Mouse (Mus musculus): ENCODE results near the gene Smc1a. TPM values are rescaled to one million over a fixed set of nuclear protein-coding genes. Genes with fewer than 3 reads are reported as not detected.
"Not testable (repeated sequence)": the region's sequence is repeated elsewhere in the genome, so short reads cannot be mapped to it uniquely, and the experiment has no call there.

Smc1a gene
- polyA plus RNA-seq, 1 experiment from 2014 or later, result 108 TPM

DNA sequence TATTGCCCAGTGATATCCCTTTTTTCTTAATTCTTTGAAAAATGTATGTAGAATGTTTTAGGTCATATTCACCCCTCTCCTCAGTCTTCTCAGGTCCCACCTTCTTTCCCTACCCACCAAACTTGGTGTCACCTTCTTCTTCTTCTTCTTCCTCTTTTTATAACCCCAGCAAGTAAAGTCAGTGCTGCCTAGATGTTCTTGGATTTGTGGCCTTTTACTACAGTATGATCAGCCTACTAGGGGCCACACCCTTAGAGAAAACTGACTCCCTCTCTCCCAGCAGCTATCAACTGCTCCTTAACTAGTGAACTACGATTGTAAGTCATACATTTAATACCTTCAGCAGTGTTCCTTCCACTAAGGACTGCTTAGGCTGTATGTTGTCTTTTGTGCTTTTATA lies 37.9 kb downstream of the Smc1a start:
- H3K4me1 ChIP-seq, result no peaks in the 10 kb centered on the region
- H3K27me3 ChIP-seq (ENCODE audit: low read depth, poor library complexity, severe bottlenecking), result peaks cover 100% of the 10 kb centered on the region
- no peaks in the 10 kb centered on the region for H3K9me3 ChIP-seq (replicated peaks)
- peaks cover 69% of the 10 kb centered on the region for H3K36me3 ChIP-seq
- WGBS, result 83% methylated on average over 1 of the region's 1 CpGs
- no peak overlapping the region for H3K4me3 ChIP-seq
- no peak overlapping the region for H3K27ac ChIP-seq (replicated peaks)
- DNase-seq (ENCODE audit: low spot score), result no peak

DNA sequence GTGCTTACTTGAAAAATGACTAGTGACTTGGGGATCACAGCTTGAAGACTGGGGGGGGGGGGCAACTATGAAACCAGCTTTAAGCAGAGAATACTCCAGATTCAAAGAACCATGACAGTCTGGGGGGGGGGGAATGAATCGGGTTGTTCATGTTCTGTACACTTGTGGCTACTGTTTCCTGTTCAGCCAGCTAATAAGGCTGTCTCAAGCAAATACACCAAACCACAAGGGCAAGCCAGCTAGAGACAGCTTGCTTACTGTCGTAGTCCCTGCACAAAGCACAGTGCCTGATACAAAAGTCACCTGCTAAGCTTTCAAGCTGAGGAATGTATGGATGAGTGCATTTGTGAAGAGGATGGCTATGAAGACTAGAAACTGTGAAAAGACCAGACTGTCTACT lies 49.4 kb downstream of the Smc1a start:
- H3K4me3 ChIP-seq, result no peak overlapping the region
- 73% methylated on average over 2 of the region's 2 CpGs for WGBS
- peaks cover 98% of the 10 kb centered on the region for H3K27me3 ChIP-seq (ENCODE audit: low read depth, poor library complexity, severe bottlenecking)
- peaks cover 35% of the 10 kb centered on the region for H3K36me3 ChIP-seq
- no peak for DNase-seq (ENCODE audit: low spot score)
- H3K27ac ChIP-seq (replicated peaks), result no peak overlapping the region
- H3K9me3 ChIP-seq (replicated peaks), result no peaks in the 10 kb centered on the region
- no peaks in the 10 kb centered on the region for H3K4me1 ChIP-seq

DNA sequence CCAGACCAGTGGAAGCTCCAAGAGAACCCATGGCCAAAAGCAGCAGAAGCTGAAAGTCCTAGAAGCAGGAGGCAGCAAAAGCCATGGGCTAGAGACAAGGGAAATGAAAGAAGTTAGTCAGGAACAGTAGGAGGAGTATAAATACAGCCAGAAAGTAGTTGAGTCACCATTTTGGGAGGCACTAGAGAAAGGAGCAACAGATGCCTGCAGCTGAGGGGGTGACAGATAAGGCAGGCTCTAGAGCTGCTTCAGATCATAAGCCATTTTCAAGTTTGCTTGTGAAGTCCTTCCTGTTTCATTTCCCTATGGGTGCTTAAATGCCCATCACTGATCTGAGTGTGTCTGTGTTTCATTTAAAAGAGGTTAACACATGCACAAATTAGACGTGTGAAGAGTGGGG lies 51.6 kb downstream of the Smc1a start:
- Histone ChIP-seq H3K27me3 (ENCODE audit: low read depth, poor library complexity, severe bottlenecking) (peaks cover 93% of the 10 kb centered on the region), H3K4me1 (no peaks in the 10 kb centered on the region), H3K27ac (replicated peaks) (no peak overlapping the region), H3K36me3 (peaks cover 14% of the 10 kb centered on the region), H3K9me3 (replicated peaks) (no peaks in the 10 kb centered on the region), H3K4me3 (no peak overlapping the region)
- WGBS, result 77% methylated on average over 1 of the region's 1 CpGs
- no peak for DNase-seq (ENCODE audit: low spot score)

GRCm38 (mm10) chrX:152089832-152090614 lies 73.8 kb downstream of the Smc1a start:
- H3K4me3 ChIP-seq; H3K9me3 ChIP-seq (replicated peaks); H3K4me1 ChIP-seq; H3K36me3 ChIP-seq; H3K27ac ChIP-seq (replicated peaks): not testable (repeated sequence)
- WGBS, result 52% methylated on average over 7 of the region's 7 CpGs
- H3K27me3 ChIP-seq (ENCODE audit: low read depth, poor library complexity, severe bottlenecking), result peaks cover 100% of the 10 kb centered on the region
- peak; percentile 36 for DNase-seq (ENCODE audit: low spot score)

DNA sequence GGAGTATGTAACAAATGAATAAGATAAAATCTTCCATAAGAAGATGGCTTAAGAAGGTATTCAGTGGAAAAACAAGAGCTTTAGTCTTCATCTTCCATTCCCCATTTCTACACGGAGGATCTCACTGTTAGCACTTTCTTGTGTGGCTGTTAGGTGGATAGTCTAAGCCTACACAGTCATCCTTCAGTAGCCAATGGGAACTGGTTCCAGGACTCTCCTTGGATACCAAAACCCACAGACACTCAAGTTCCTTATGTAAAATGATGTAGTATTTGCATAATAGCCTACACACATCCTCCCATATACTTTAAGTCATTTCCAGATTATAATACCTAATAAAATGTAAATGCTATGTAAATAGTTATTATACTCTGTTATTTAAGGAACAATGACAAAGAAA lies 81.3 kb downstream of the Smc1a start:
- no peak for DNase-seq (ENCODE audit: low spot score)
- H3K27me3 ChIP-seq (ENCODE audit: low read depth, poor library complexity, severe bottlenecking), result peaks cover 100% of the 10 kb centered on the region
- WGBS, result 56% methylated on average over 1 of the region's 1 CpGs

More for the DNA sequence above, 81.3 kb downstream of the Smc1a start:
- H3K27ac ChIP-seq (replicated peaks), result no peak overlapping the region
- no peaks in the 10 kb centered on the region for H3K4me1 ChIP-seq
- no peak overlapping the region for H3K4me3 ChIP-seq
- no peaks in the 10 kb centered on the region for H3K36me3 ChIP-seq
- H3K9me3 ChIP-seq (replicated peaks), result no peaks in the 10 kb centered on the region

Other genes starting within 250 kb of the Smc1a start
- gene Huwe1, start 215.6 kb upstream of the Smc1a start, polyA plus RNA-seq (2016; fragmentation: Nextera tagmentation; extraction: Ambion mirVana), result 46.9 and 52.9 TPM in 2 replicates
- 181 and 195 TPM in 2 replicates for gene Hsd17b10, start 14.6 kb upstream of the Smc1a start, polyA plus RNA-seq (2016; fragmentation: Nextera tagmentation; extraction: Ambion mirVana)
- 5.9 and 6.3 TPM in 2 replicates for gene Ribc1, start 133 bp upstream of the Smc1a start, polyA plus RNA-seq (2016; fragmentation: Nextera tagmentation; extraction: Ambion mirVana)
- gene Iqsec2, start 127.8 kb downstream of the Smc1a start, polyA plus RNA-seq (2016; fragmentation: Nextera tagmentation; extraction: Ambion mirVana), result 1.00 and 1.4 TPM in 2 replicates
- gene Kdm5c, start 216.6 kb downstream of the Smc1a start, polyA plus RNA-seq (2016; fragmentation: Nextera tagmentation; extraction: Ambion mirVana), result 64.1 and 74.5 TPM in 2 replicates

Measured in midbrain, embryonic 10.5 days (tissue).